Mouse (Mus musculus): ENCODE measurements around the gene Dcaf7. TPM values are rescaled to one million over a fixed set of nuclear protein-coding genes. Genes with fewer than 3 reads are reported as not detected.

Gene Dcaf7
- polyA plus RNA-seq (2014; fragmentation: Nextera tagmentation; extraction: Ambion mirVana) = 94.6 and 100 TPM in 2 replicates

GRCm38 (mm10) chr11:106036548-106037417, at the start of gene Dcaf7:
Dcaf7 (plus strand) TSS chr11:106036872.
- H3K4me3 ChIP-seq (ENCODE audit: low read depth, low read length) = peak within 1 kb of the TSS; percentile 100
- H3K9me3 ChIP-seq (ENCODE audit: control insufficient read depth, low read length) = no peaks in the 10 kb centered on the region
- no peaks in the 10 kb centered on the region for H3K36me3 ChIP-seq (ENCODE audit: control insufficient read depth, insufficient read depth, low read length)
- DNase-seq (ENCODE audit: low spot score) = peak; percentile 99
- no peaks in the 10 kb centered on the region for H3K27me3 ChIP-seq (ENCODE audit: control insufficient read depth, insufficient read depth, low read length)
- peak within 1 kb of the TSS; percentile 84 for H3K4me2 ChIP-seq (ENCODE audit: low read depth)
- peak; percentile 99 for ATAC-seq (ENCODE audit: insufficient read depth, low FRiP score, low TSS enrichment)
- peak within 1 kb of the TSS; percentile 84 for H3K9ac ChIP-seq (ENCODE audit: low read length)
- WGBS = under 1% methylated on average over 65 of the region's 66 CpGs
- H3K27ac ChIP-seq (ENCODE audit: low read depth, low read length) = peak within 1 kb of the TSS; percentile 78
- H3K4me1 ChIP-seq (ENCODE audit: control insufficient read depth, insufficient read depth, low read length) = peaks cover 6% of the 10 kb centered on the region

GRCm38 (mm10) chr11:105987446-105987845, 49.2 kb upstream of the Dcaf7 start:
- Histone ChIP-seq H3K4me3 (ENCODE audit: low read depth, low read length) (no peak overlapping the region), H3K27me3 (ENCODE audit: control insufficient read depth, insufficient read depth, low read length) (no peaks in the 10 kb centered on the region), H3K4me1 (ENCODE audit: control insufficient read depth, insufficient read depth, low read length) (no peaks in the 10 kb centered on the region), H3K9me3 (ENCODE audit: control insufficient read depth, low read length) (no peaks in the 10 kb centered on the region), H3K27ac (ENCODE audit: low read depth, low read length) (no peak overlapping the region), H3K36me3 (ENCODE audit: control insufficient read depth, insufficient read depth, low read length) (no peaks in the 10 kb centered on the region), H3K4me2 (ENCODE audit: low read depth) (no peak overlapping the region), H3K9ac (ENCODE audit: low read length) (no peak overlapping the region)
- WGBS = 86% methylated on average over 6 of the region's 6 CpGs
- DNase-seq (ENCODE audit: low spot score) (no peak), ATAC-seq (ENCODE audit: insufficient read depth, low FRiP score, low TSS enrichment) (no peak)

- Histone ChIP-seq H3K4me3 (ENCODE audit: low read depth, low read length) (no peak overlapping the region), H3K27me3 (ENCODE audit: control insufficient read depth, insufficient read depth, low read length) (no peaks in the 10 kb centered on the region), H3K27ac (ENCODE audit: low read depth, low read length) (no peak overlapping the region), H3K4me1 (ENCODE audit: control insufficient read depth, insufficient read depth, low read length) (no peaks in the 10 kb centered on the region), H3K9me3 (ENCODE audit: control insufficient read depth, low read length) (no peaks in the 10 kb centered on the region), H3K4me2 (ENCODE audit: low read depth) (no peak overlapping the region), H3K9ac (ENCODE audit: low read length) (no peak overlapping the region), H3K36me3 (ENCODE audit: control insufficient read depth, insufficient read depth, low read length) (no peaks in the 10 kb centered on the region)
- WGBS = 86% methylated on average over 6 of the region's 6 CpGs
- DNase-seq (ENCODE audit: low spot score) (no peak), ATAC-seq (ENCODE audit: insufficient read depth, low FRiP score, low TSS enrichment) (no peak)
Measured at GRCm38 (mm10) chr11:105989446-105989845, 47.2 kb upstream of the Dcaf7 start.

GRCm38 (mm10) chr11:105990231-105990630, 46.4 kb upstream of the Dcaf7 start:
- Histone ChIP-seq H3K27ac (ENCODE audit: low read depth, low read length) (no peak overlapping the region), H3K4me3 (ENCODE audit: low read depth, low read length) (no peak overlapping the region), H3K9ac (ENCODE audit: low read length) (no peak overlapping the region), H3K9me3 (ENCODE audit: control insufficient read depth, low read length) (no peaks in the 10 kb centered on the region), H3K27me3 (ENCODE audit: control insufficient read depth, insufficient read depth, low read length) (no peaks in the 10 kb centered on the region), H3K4me2 (ENCODE audit: low read depth) (no peak overlapping the region), H3K4me1 (ENCODE audit: control insufficient read depth, insufficient read depth, low read length) (no peaks in the 10 kb centered on the region), H3K36me3 (ENCODE audit: control insufficient read depth, insufficient read depth, low read length) (no peaks in the 10 kb centered on the region)
- 59% methylated on average over 2 of the region's 2 CpGs for WGBS
- DNase-seq (ENCODE audit: low spot score) (no peak), ATAC-seq (ENCODE audit: insufficient read depth, low FRiP score, low TSS enrichment) (no peak)

GRCm38 (mm10) chr11:105994375-105994774, 42.3 kb upstream of the Dcaf7 start, which contains the start of gene Ace3:
Ace3 (plus strand) TSS chr11:105994675.
- WGBS = 91% methylated on average over 3 of the region's 3 CpGs
- Histone ChIP-seq H3K4me3 (ENCODE audit: low read depth, low read length) (no peak within 1 kb of the TSS), H3K27me3 (ENCODE audit: control insufficient read depth, insufficient read depth, low read length) (no peaks in the 10 kb centered on the region), H3K4me1 (ENCODE audit: control insufficient read depth, insufficient read depth, low read length) (no peaks in the 10 kb centered on the region), H3K27ac (ENCODE audit: low read depth, low read length) (no peak within 1 kb of the TSS), H3K9ac (ENCODE audit: low read length) (no peak within 1 kb of the TSS), H3K36me3 (ENCODE audit: control insufficient read depth, insufficient read depth, low read length) (no peaks in the 10 kb centered on the region), H3K4me2 (ENCODE audit: low read depth) (no peak within 1 kb of the TSS), H3K9me3 (ENCODE audit: control insufficient read depth, low read length) (no peaks in the 10 kb centered on the region)
- DNase-seq (ENCODE audit: low spot score) (no peak), ATAC-seq (ENCODE audit: insufficient read depth, low FRiP score, low TSS enrichment) (no peak)

- no peak for DNase-seq (ENCODE audit: low spot score)
- no peak overlapping the region for H3K27ac ChIP-seq (ENCODE audit: low read depth, low read length)
- H3K27me3 ChIP-seq (ENCODE audit: control insufficient read depth, insufficient read depth, low read length) = no peaks in the 10 kb centered on the region
- H3K36me3 ChIP-seq (ENCODE audit: control insufficient read depth, insufficient read depth, low read length) = no peaks in the 10 kb centered on the region
- WGBS = 94% methylated on average over 6 of the region's 6 CpGs
- no peaks in the 10 kb centered on the region for H3K9me3 ChIP-seq (ENCODE audit: control insufficient read depth, low read length)
- H3K4me1 ChIP-seq (ENCODE audit: control insufficient read depth, insufficient read depth, low read length) = no peaks in the 10 kb centered on the region
- no peak overlapping the region for H3K9ac ChIP-seq (ENCODE audit: low read length)
- ATAC-seq (ENCODE audit: insufficient read depth, low FRiP score, low TSS enrichment) = no peak
- H3K4me3 ChIP-seq (ENCODE audit: low read depth, low read length) = no peak overlapping the region
- no peak overlapping the region for H3K4me2 ChIP-seq (ENCODE audit: low read depth)
Measured at GRCm38 (mm10) chr11:106000062-106000461, 36.6 kb upstream of the Dcaf7 start.

- no peak overlapping the region for H3K4me2 ChIP-seq (ENCODE audit: low read depth)
- H3K9me3 ChIP-seq (ENCODE audit: control insufficient read depth, low read length) = no peaks in the 10 kb centered on the region
- H3K4me1 ChIP-seq (ENCODE audit: control insufficient read depth, insufficient read depth, low read length) = no peaks in the 10 kb centered on the region
- no peaks in the 10 kb centered on the region for H3K36me3 ChIP-seq (ENCODE audit: control insufficient read depth, insufficient read depth, low read length)
- no peak overlapping the region for H3K27ac ChIP-seq (ENCODE audit: low read depth, low read length)
- no peak overlapping the region for H3K4me3 ChIP-seq (ENCODE audit: low read depth, low read length)
- DNase-seq (ENCODE audit: low spot score) = no peak
- no peaks in the 10 kb centered on the region for H3K27me3 ChIP-seq (ENCODE audit: control insufficient read depth, insufficient read depth, low read length)
- ATAC-seq (ENCODE audit: insufficient read depth, low FRiP score, low TSS enrichment) = no peak
- H3K9ac ChIP-seq (ENCODE audit: low read length) = no peak overlapping the region
- 56% methylated on average over 4 of the region's 4 CpGs for WGBS
Measured at GRCm38 (mm10) chr11:106001718-106002117, 35.0 kb upstream of the Dcaf7 start.

GRCm38 (mm10) chr11:106004576-106004975, 32.1 kb upstream of the Dcaf7 start:
- WGBS = 68% methylated on average over 1 of the region's 1 CpGs
- Histone ChIP-seq H3K27ac (ENCODE audit: low read depth, low read length) (no peak overlapping the region), H3K27me3 (ENCODE audit: control insufficient read depth, insufficient read depth, low read length) (no peaks in the 10 kb centered on the region), H3K9me3 (ENCODE audit: control insufficient read depth, low read length) (no peaks in the 10 kb centered on the region), H3K36me3 (ENCODE audit: control insufficient read depth, insufficient read depth, low read length) (no peaks in the 10 kb centered on the region), H3K4me2 (ENCODE audit: low read depth) (no peak overlapping the region), H3K9ac (ENCODE audit: low read length) (no peak overlapping the region), H3K4me1 (ENCODE audit: control insufficient read depth, insufficient read depth, low read length) (no peaks in the 10 kb centered on the region; the same call in 1 of the 2 replicates), H3K4me3 (ENCODE audit: low read depth, low read length) (no peak overlapping the region)
- ATAC-seq (ENCODE audit: insufficient read depth, low FRiP score, low TSS enrichment) (no peak), DNase-seq (ENCODE audit: low spot score) (no peak)

- H3K9me3 ChIP-seq (ENCODE audit: control insufficient read depth, low read length) = no peaks in the 10 kb centered on the region
- H3K27me3 ChIP-seq (ENCODE audit: control insufficient read depth, insufficient read depth, low read length) = 0 out of 2 replicates have a peak, but pooled peaks cover 3% of the 10 kb centered on the region
- no peak overlapping the region for H3K9ac ChIP-seq (ENCODE audit: low read length)
- no peak overlapping the region for H3K4me2 ChIP-seq (ENCODE audit: low read depth)
- no peak for ATAC-seq (ENCODE audit: insufficient read depth, low FRiP score, low TSS enrichment)
- no peaks in the 10 kb centered on the region; the same call in 1 of the 2 replicates for H3K4me1 ChIP-seq (ENCODE audit: control insufficient read depth, insufficient read depth, low read length)
- no peak for DNase-seq (ENCODE audit: low spot score)
- no peaks in the 10 kb centered on the region for H3K36me3 ChIP-seq (ENCODE audit: control insufficient read depth, insufficient read depth, low read length)
- H3K27ac ChIP-seq (ENCODE audit: low read depth, low read length) = no peak overlapping the region
- 48% methylated on average over 5 of the region's 5 CpGs for WGBS
- H3K4me3 ChIP-seq (ENCODE audit: low read depth, low read length) = no peak overlapping the region
Measured at GRCm38 (mm10) chr11:106005970-106006369, 30.7 kb upstream of the Dcaf7 start.

Data from neural tube, embryonic 11.5 days (tissue).